Mouse (Mus musculus): ENCODE results near the gene Rpusd3. TPM values are rescaled to one million over a fixed set of nuclear protein-coding genes. Genes with fewer than 3 reads are reported as not detected.

The Rpusd3 gene
- total and polyA plus RNA-seq, 2 experiments, result 17.2 to 118 TPM

GRCm38 (mm10) chr6:113430846-113431245 is 11.7 kb upstream of the Rpusd3 start:
- H3K36me3 ChIP-seq (ENCODE audit: control insufficient read depth, insufficient read depth, low read length), result peaks cover 9% of the 10 kb centered on the region; the same call in 1 of the 2 replicates
- peaks cover 35% of the 10 kb centered on the region; the same call in 1 of the 2 replicates for H3K79me2 ChIP-seq (ENCODE audit: control insufficient read depth, insufficient read depth, low read length)
- peaks cover 35% of the 10 kb centered on the region for H3K4me1 ChIP-seq (ENCODE audit: control insufficient read depth, insufficient read depth, low read length)
- H3K27me3 ChIP-seq (ENCODE audit: control insufficient read depth, insufficient read depth, low read length), result no peaks in the 10 kb centered on the region
- WGBS, result 15% methylated on average over 3 of the region's 3 CpGs
- H3K9ac ChIP-seq (ENCODE audit: low read depth, low read length), result peak overlapping the region; percentile 65
- peak overlapping the region; percentile 58 for H3K4me3 ChIP-seq (ENCODE audit: insufficient read depth, low read depth, low read length)
- DNase-seq (ENCODE audit: extremely low read depth, low read depth, low spot score), result peak; percentile 76
- H3K27ac ChIP-seq (replicated peaks; ENCODE audit: insufficient read depth, low read depth, low read length), result peak overlapping the region; percentile 82
- TF ChIP-seq POLR2A (IDR thresholded peaks at IDR 0.05; ENCODE audit: extremely low read depth, insufficient read depth, low read length) (no peak), CTCF (IDR thresholded peaks at IDR 0.05; ENCODE audit: low read depth, low read length) (no peak)

- peak overlapping the region; percentile 82 for H3K27ac ChIP-seq (replicated peaks; ENCODE audit: insufficient read depth, low read depth, low read length)
- peak overlapping the region; percentile 58 for H3K4me3 ChIP-seq (ENCODE audit: insufficient read depth, low read depth, low read length)
- peaks cover 2% of the 10 kb centered on the region; the same call in 1 of the 2 replicates for H3K36me3 ChIP-seq (ENCODE audit: control insufficient read depth, insufficient read depth, low read length)
- WGBS, result 20% methylated on average over 3 of the region's 3 CpGs
- H3K79me2 ChIP-seq (ENCODE audit: control insufficient read depth, insufficient read depth, low read length), result peaks cover 28% of the 10 kb centered on the region; the same call in 1 of the 2 replicates
- DNase-seq (ENCODE audit: extremely low read depth, low read depth, low spot score), result peak; percentile 80
- H3K27me3 ChIP-seq (ENCODE audit: control insufficient read depth, insufficient read depth, low read length), result no peaks in the 10 kb centered on the region
- peak overlapping the region; percentile 82 for H3K9ac ChIP-seq (ENCODE audit: low read depth, low read length)
- no peak for TF ChIP-seq CTCF (IDR thresholded peaks at IDR 0.05; ENCODE audit: low read depth, low read length)
- no peak for TF ChIP-seq POLR2A (IDR thresholded peaks at IDR 0.05; ENCODE audit: extremely low read depth, insufficient read depth, low read length)
- peaks cover 34% of the 10 kb centered on the region for H3K4me1 ChIP-seq (ENCODE audit: control insufficient read depth, insufficient read depth, low read length)
These were observed 10.8 kb upstream of the Rpusd3 start for GRCm38 (mm10) chr6:113429965-113430364.

GRCm38 (mm10) chr6:113428006-113428405 is 8.9 kb upstream of the Rpusd3 start:
- peaks cover 18% of the 10 kb centered on the region for H3K4me1 ChIP-seq (ENCODE audit: control insufficient read depth, insufficient read depth, low read length)
- peak overlapping the region; percentile 78 for H3K9ac ChIP-seq (ENCODE audit: low read depth, low read length)
- H3K27me3 ChIP-seq (ENCODE audit: control insufficient read depth, insufficient read depth, low read length), result no peaks in the 10 kb centered on the region
- DNase-seq (ENCODE audit: extremely low read depth, low read depth, low spot score), result peak; percentile 99
- H3K27ac ChIP-seq (replicated peaks; ENCODE audit: insufficient read depth, low read depth, low read length), result peak overlapping the region; percentile 95
- no peaks in the 10 kb centered on the region; the same call in 1 of the 2 replicates for H3K36me3 ChIP-seq (ENCODE audit: control insufficient read depth, insufficient read depth, low read length)
- H3K79me2 ChIP-seq (ENCODE audit: control insufficient read depth, insufficient read depth, low read length), result peaks cover 22% of the 10 kb centered on the region; the same call in 1 of the 2 replicates
- H3K4me3 ChIP-seq (ENCODE audit: insufficient read depth, low read depth, low read length), result peak overlapping the region; percentile 58
- WGBS, result 27% methylated on average over 16 of the region's 16 CpGs
- TF ChIP-seq CTCF (IDR thresholded peaks at IDR 0.05; ENCODE audit: low read depth, low read length) (no peak), POLR2A (IDR thresholded peaks at IDR 0.05; ENCODE audit: extremely low read depth, insufficient read depth, low read length) (0 out of 2 replicates have a peak, but pooled peaks have one; percentile 39)

- 20% methylated on average over 3 of the region's 3 CpGs for WGBS
- peaks cover 12% of the 10 kb centered on the region for H3K4me1 ChIP-seq (ENCODE audit: control insufficient read depth, insufficient read depth, low read length)
- peak overlapping the region; percentile 83 for H3K27ac ChIP-seq (replicated peaks; ENCODE audit: insufficient read depth, low read depth, low read length)
- DNase-seq (ENCODE audit: extremely low read depth, low read depth, low spot score), result peak; percentile 98
- peak overlapping the region; percentile 45; the same call in 1 of the 2 replicates for H3K9ac ChIP-seq (ENCODE audit: low read depth, low read length)
- TF ChIP-seq CTCF (IDR thresholded peaks at IDR 0.05; ENCODE audit: low read depth, low read length), result peak; percentile 74
- no peak for TF ChIP-seq POLR2A (IDR thresholded peaks at IDR 0.05; ENCODE audit: extremely low read depth, insufficient read depth, low read length)
- H3K36me3 ChIP-seq (ENCODE audit: control insufficient read depth, insufficient read depth, low read length), result no peaks in the 10 kb centered on the region
- no peaks in the 10 kb centered on the region for H3K27me3 ChIP-seq (ENCODE audit: control insufficient read depth, insufficient read depth, low read length)
- peaks cover 20% of the 10 kb centered on the region; the same call in 1 of the 2 replicates for H3K79me2 ChIP-seq (ENCODE audit: control insufficient read depth, insufficient read depth, low read length)
- H3K4me3 ChIP-seq (ENCODE audit: insufficient read depth, low read depth, low read length), result no peak overlapping the region
These were observed 8.3 kb upstream of the Rpusd3 start for GRCm38 (mm10) chr6:113427397-113427796.

GRCm38 (mm10) chr6:113426696-113427095 is 7.6 kb upstream of the Rpusd3 start:
- Histone ChIP-seq H3K27ac (replicated peaks; ENCODE audit: insufficient read depth, low read depth, low read length) (no peak overlapping the region), H3K79me2 (ENCODE audit: control insufficient read depth, insufficient read depth, low read length) (peaks cover 17% of the 10 kb centered on the region; the same call in 1 of the 2 replicates), H3K9ac (ENCODE audit: low read depth, low read length) (no peak overlapping the region), H3K27me3 (ENCODE audit: control insufficient read depth, insufficient read depth, low read length) (no peaks in the 10 kb centered on the region), H3K36me3 (ENCODE audit: control insufficient read depth, insufficient read depth, low read length) (no peaks in the 10 kb centered on the region), H3K4me3 (ENCODE audit: insufficient read depth, low read depth, low read length) (no peak overlapping the region), H3K4me1 (ENCODE audit: control insufficient read depth, insufficient read depth, low read length) (peaks cover 7% of the 10 kb centered on the region)
- 73% methylated on average over 4 of the region's 4 CpGs for WGBS
- TF ChIP-seq POLR2A (IDR thresholded peaks at IDR 0.05; ENCODE audit: extremely low read depth, insufficient read depth, low read length) (no peak), CTCF (IDR thresholded peaks at IDR 0.05; ENCODE audit: low read depth, low read length) (no peak)
- peak; percentile 54 for DNase-seq (ENCODE audit: extremely low read depth, low read depth, low spot score)

- Histone ChIP-seq H3K36me3 (ENCODE audit: control insufficient read depth, insufficient read depth, low read length) (no peaks in the 10 kb centered on the region), H3K4me3 (ENCODE audit: insufficient read depth, low read depth, low read length) (no peak overlapping the region), H3K27me3 (ENCODE audit: control insufficient read depth, insufficient read depth, low read length) (no peaks in the 10 kb centered on the region), H3K4me1 (ENCODE audit: control insufficient read depth, insufficient read depth, low read length) (0 out of 2 replicates have a peak, but pooled peaks cover 3% of the 10 kb centered on the region), H3K79me2 (ENCODE audit: control insufficient read depth, insufficient read depth, low read length) (peaks cover 9% of the 10 kb centered on the region; the same call in 1 of the 2 replicates), H3K9ac (ENCODE audit: low read depth, low read length) (no peak overlapping the region), H3K27ac (replicated peaks; ENCODE audit: insufficient read depth, low read depth, low read length) (no peak overlapping the region)
- WGBS, result 84% methylated on average over 7 of the region's 7 CpGs
- DNase-seq (ENCODE audit: extremely low read depth, low read depth, low spot score), result no peak
- TF ChIP-seq CTCF (IDR thresholded peaks at IDR 0.05; ENCODE audit: low read depth, low read length), result no peak
- TF ChIP-seq POLR2A (IDR thresholded peaks at IDR 0.05; ENCODE audit: extremely low read depth, insufficient read depth, low read length), result no peak
These were observed 5.0 kb upstream of the Rpusd3 start for GRCm38 (mm10) chr6:113424187-113424586.

Measured in liver, adult 2 months (tissue).